Mouse (Mus musculus) megakaryocyte, embryonic 14.5 days (primary cell): ENCODE results near the gene Cmas.

Experiments
- FLI1 ChIP-seq: IDR thresholded peaks from 2 replicates; pipeline ENCODE4 v1.6.1; 2012; ENCODE audit warnings: low read length, inconsistent platforms, mixed read lengths
- GATA1 ChIP-seq: IDR thresholded peaks from 3 replicates; pipeline ENCODE4 v1.6.1; 2012; ENCODE audit warnings: mixed read lengths, low read length, inconsistent platforms, borderline replicate concordance

GRCm38 (mm10) chr6:142746765-142747164, 9.7 kb upstream of the Cmas start:
- TF ChIP-seq GATA1, result no peak
- no peak for TF ChIP-seq FLI1
